Mouse (Mus musculus): ENCODE results near the gene Rtn1.

Gene Rtn1

GRCm38 (mm10) chr12:72273721-72274414, 135.0 kb downstream of the Rtn1 start:
- no peak for DNase-seq

GRCm38 (mm10) chr12:72267614-72268013, 141.2 kb downstream of the Rtn1 start:
- DNase-seq, result no peak

GRCm38 (mm10) chr12:72265261-72266228, 143.3 kb downstream of the Rtn1 start:
- DNase-seq, result no peak

GRCm38 (mm10) chr12:72263213-72264103, 145.4 kb downstream of the Rtn1 start:
- DNase-seq, result no peak

GRCm38 (mm10) chr12:72257000-72257399, 151.9 kb downstream of the Rtn1 start:
- no peak for DNase-seq

- no peak for DNase-seq
Observed at GRCm38 (mm10) chr12:72253040-72253439, 155.8 kb downstream of the Rtn1 start.

GRCm38 (mm10) chr12:72251890-72252445, 156.9 kb downstream of the Rtn1 start:
- DNase-seq, result no peak

GRCm38 (mm10) chr12:72244951-72245350, 163.9 kb downstream of the Rtn1 start:
- no peak for DNase-seq

GRCm38 (mm10) chr12:72242807-72243206, 166.0 kb downstream of the Rtn1 start:
- no peak for DNase-seq

- no peak for DNase-seq
Observed at GRCm38 (mm10) chr12:72240506-72240905, 168.3 kb downstream of the Rtn1 start.

- no peak for DNase-seq
Observed at GRCm38 (mm10) chr12:72239230-72239894, 169.5 kb downstream of the Rtn1 start.

- no peak for DNase-seq
Observed at GRCm38 (mm10) chr12:72237251-72237650, 171.6 kb downstream of the Rtn1 start.

GRCm38 (mm10) chr12:72236564-72237011, 172.3 kb downstream of the Rtn1 start:
- peak; percentile 50 for DNase-seq

- no peak for DNase-seq
Observed at GRCm38 (mm10) chr12:72235621-72236351, 173.1 kb downstream of the Rtn1 start.

GRCm38 (mm10) chr12:72234966-72235365, 173.9 kb downstream of the Rtn1 start:
- DNase-seq, result no peak

- no peak for DNase-seq
Observed at GRCm38 (mm10) chr12:72234151-72234550, 174.7 kb downstream of the Rtn1 start.

GRCm38 (mm10) chr12:72232826-72233790, 175.7 kb downstream of the Rtn1 start:
- DNase-seq, result no peak

GRCm38 (mm10) chr12:72232176-72232575, 176.7 kb downstream of the Rtn1 start:
- DNase-seq, result no peak

GRCm38 (mm10) chr12:72229451-72230196, 179.2 kb downstream of the Rtn1 start:
- no peak for DNase-seq
